Mouse (Mus musculus) effector memory CD4-positive, alpha-beta T cell, adult 7 months (primary cell): ENCODE measurements around the gene Slc9a4. TPM values are rescaled to one million over a fixed set of nuclear protein-coding genes. Genes with fewer than 3 reads are reported as not detected.

Source experiments
- polyA plus RNA-seq: library from polyadenylated mRNA; unstranded; fragments of 100-300 nt; shearing (Covaris generic); gene quantifications from one replicate; pipeline ENCODE4 v1.2.1, GENCODE M21; 2017

Slc9a4 gene
- not detected for polyA plus RNA-seq

GRCm38 (mm10) chr1:40579784-40580183 lies at the start of gene Slc9a4:
Gene Slc9a4, plus strand, starts transcription at chr1:40580081.

Other genes with a start within 250 kb of the Slc9a4 start
- 12.6 TPM for gene Il1rl1, start 150.5 kb upstream of the Slc9a4 start, polyA plus RNA-seq
- 296 TPM for gene Il18r1, start 114.5 kb upstream of the Slc9a4 start, polyA plus RNA-seq
- 157 TPM for gene Il18rap, start 64.7 kb upstream of the Slc9a4 start, polyA plus RNA-seq
- 0.10 TPM for gene Slc9a2, start 100.5 kb downstream of the Slc9a4 start, polyA plus RNA-seq
- gene Mfsd9, start 210.6 kb downstream of the Slc9a4 start, polyA plus RNA-seq = 0.35 TPM
- gene Tmem182, start 225.5 kb downstream of the Slc9a4 start, polyA plus RNA-seq = not detected